Mouse (Mus musculus) kidney, embryonic 16.5 days (tissue): ENCODE results near the gene Pecam1. TPM values are rescaled to one million over a fixed set of nuclear protein-coding genes. Genes with fewer than 3 reads are reported as not detected.

Experiments used
- ATAC-seq: fragments of 200-750 bp; cut with Nextera tagmentation; 2 replicates; pipeline ENCODE4 v1.8.0; 2017; ENCODE audit warnings: moderate TSS enrichment; ENCODE audit not compliant: low FRiP score, low TSS enrichment
- H3K27ac ChIP-seq: fragments of 300-500 bp; sonication (generic); 2 replicates; pipeline ENCODE4 v1.5.1; 2014; ENCODE audit warnings: low read length
- H3K27me3 ChIP-seq: fragments of 300-500 bp; sonication (generic); 2 replicates; pipeline ENCODE4 v1.6.1; 2014; ENCODE audit warnings: low read length, control low read depth, mixed read lengths; ENCODE audit not compliant: insufficient read depth
- H3K36me3 ChIP-seq: fragments of 300-500 bp; sonication (generic); 2 replicates; pipeline ENCODE4 v1.6.1; 2014; ENCODE audit warnings: low read length, control low read depth, mixed read lengths; ENCODE audit not compliant: insufficient read depth
- H3K4me1 ChIP-seq: fragments of 300-500 bp; sonication (generic); 2 replicates; pipeline ENCODE4 v1.6.1; 2014; ENCODE audit warnings: low read length, control low read depth, mixed read lengths; ENCODE audit not compliant: insufficient read depth
- H3K4me2 ChIP-seq: fragments of 300-500 bp; sonication (generic); replicated peaks from 2 replicates; pipeline ENCODE4 v1.6.1; 2014; ENCODE audit warnings: low read depth, low read length
- H3K4me3 ChIP-seq: fragments of 300-500 bp; sonication (generic); 2 replicates; pipeline ENCODE4 v1.5.1; 2014; ENCODE audit warnings: mild to moderate bottlenecking, low read length
- H3K9ac ChIP-seq: fragments of 300-500 bp; sonication (generic); replicated peaks from 2 replicates; pipeline ENCODE4 v1.6.1; 2014; ENCODE audit warnings: low read length
- H3K9me3 ChIP-seq: fragments of 300-500 bp; sonication (generic); 2 replicates; pipeline ENCODE4 v1.6.1; 2016; ENCODE audit warnings: low read length, control low read depth
- WGBS: fragments of 180-500 bp; shearing (Covaris S2); extraction: QIAGEN DNeasy Blood & Tissue Kit; methylation state at CpG from one replicate; pipeline ENCODE4 v1.1.7; 2014; 5-methylcytosine and 5-hydroxymethylcytosine counted together
- microRNA-seq: library from miRNA; unstranded; fragments of <30 nt; microRNA quantifications from one replicate; pipeline ENCODE4, GENCODE M21; 2016
- polyA plus RNA-seq: library from polyadenylated mRNA; unstranded; fragments of >200 nt; fragmentation: Nextera tagmentation; extraction: Ambion mirVana; gene quantifications from 2 replicates; pipeline ENCODE4 v1.2.1, GENCODE M21; 2015

Gene Pecam1
- polyA plus RNA-seq, 1 experiment from 2014 or later: 74.9 TPM

DNA sequence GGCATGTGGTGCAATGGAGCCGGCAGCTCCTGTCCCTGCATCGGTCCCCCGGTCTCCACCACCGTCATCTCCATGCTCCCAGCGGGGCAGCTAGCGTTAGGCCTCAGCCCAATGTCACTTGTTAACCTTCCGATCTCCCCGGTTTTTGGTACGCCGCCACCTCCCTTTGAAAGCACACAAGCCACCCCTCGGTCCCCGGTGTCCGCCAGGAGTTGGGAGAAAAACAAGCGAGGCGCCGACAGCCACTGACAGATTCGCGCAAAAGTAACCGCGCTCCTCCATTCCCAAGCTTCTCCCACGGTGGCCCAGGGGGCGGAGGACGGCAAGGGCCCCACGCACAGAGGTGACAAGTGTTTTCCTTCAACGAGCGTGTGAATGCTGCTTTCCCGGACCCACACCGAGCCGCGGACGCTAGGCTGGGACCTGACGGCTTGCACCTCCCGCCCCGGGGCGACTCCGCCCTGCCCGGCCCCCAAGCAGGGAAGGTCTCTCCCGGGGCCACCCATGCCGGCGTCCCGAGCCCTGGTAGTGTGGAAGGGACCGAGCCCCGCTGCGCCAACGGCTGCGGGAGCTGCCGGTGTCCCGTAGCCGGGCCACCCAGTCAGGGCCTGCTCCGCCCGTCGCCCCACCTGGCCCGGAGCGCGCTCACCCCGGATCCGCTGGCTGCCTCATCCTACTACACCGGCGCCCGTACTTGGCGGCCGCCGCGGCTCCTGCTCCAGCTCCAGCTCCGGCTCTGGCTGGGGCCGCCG is 138.0 kb downstream of the Pecam1 start:
- Histone ChIP-seq H3K4me1 (peaks cover 8% of the 10 kb centered on the region; the same call in 1 of the 2 replicates), H3K9me3 (no peaks in the 10 kb centered on the region), H3K27me3 (no peaks in the 10 kb centered on the region), H3K27ac (peak overlapping the region; percentile 63), H3K4me2 (peak overlapping the region; percentile 79), H3K9ac (peak overlapping the region; percentile 76), H3K4me3 (peak overlapping the region; percentile 71), H3K36me3 (no peaks in the 10 kb centered on the region)
- under 1% methylated on average over 67 of the region's 67 CpGs for WGBS
- ATAC-seq: peak; percentile 74

GRCm38 (mm10) chr11:106609731-106610130 is 140.7 kb downstream of the Pecam1 start:
- no peak overlapping the region for H3K27ac ChIP-seq
- H3K9me3 ChIP-seq: no peaks in the 10 kb centered on the region
- no peaks in the 10 kb centered on the region for H3K27me3 ChIP-seq
- no peaks in the 10 kb centered on the region for H3K36me3 ChIP-seq
- H3K4me2 ChIP-seq: no peak overlapping the region
- no peak for ATAC-seq
- peaks cover 8% of the 10 kb centered on the region; the same call in 1 of the 2 replicates for H3K4me1 ChIP-seq
- no peak overlapping the region for H3K4me3 ChIP-seq
- 59% methylated on average over 8 of the region's 8 CpGs for WGBS
- no peak overlapping the region for H3K9ac ChIP-seq

- WGBS: 68% methylated on average over 6 of the region's 6 CpGs
These were observed 143.1 kb downstream of the Pecam1 start for GRCm38 (mm10) chr11:106607316-106607715.

DNA sequence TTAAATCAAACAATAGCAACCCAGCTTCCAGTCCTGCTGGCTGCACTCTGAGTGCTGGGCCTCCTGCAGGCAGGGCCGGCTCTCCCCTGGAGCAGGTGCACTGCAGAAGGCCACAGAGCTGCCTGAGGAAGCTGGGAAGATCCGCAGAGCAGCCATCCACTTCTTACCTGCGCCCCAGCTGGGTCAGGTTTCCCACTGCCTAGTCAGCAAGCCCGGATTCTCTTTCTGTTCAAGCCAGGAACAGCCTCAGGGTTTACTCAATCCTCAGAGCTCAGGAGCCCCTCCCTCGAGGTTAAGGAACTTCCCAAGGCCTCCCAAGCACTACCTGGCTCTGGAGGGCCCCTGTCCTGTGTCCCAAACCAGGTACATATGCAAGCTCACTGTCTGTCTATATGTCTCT is 144.4 kb downstream of the Pecam1 start:
- no peaks in the 10 kb centered on the region for H3K27me3 ChIP-seq
- no peaks in the 10 kb centered on the region for H3K36me3 ChIP-seq
- no peak overlapping the region for H3K4me2 ChIP-seq
- 46% methylated on average over 5 of the region's 5 CpGs for WGBS
- no peak overlapping the region for H3K27ac ChIP-seq
- ATAC-seq: no peak
- no peak overlapping the region for H3K4me3 ChIP-seq
- H3K4me1 ChIP-seq: 0 out of 2 replicates have a peak, but pooled peaks cover 7% of the 10 kb centered on the region
- H3K9ac ChIP-seq: peak overlapping the region; percentile 22; the same call in 1 of the 2 replicates
- no peaks in the 10 kb centered on the region for H3K9me3 ChIP-seq

More at GRCm38 (mm10) chr11:106607316-106607715, 143.1 kb downstream of the Pecam1 start:
- peaks cover 8% of the 10 kb centered on the region; the same call in 1 of the 2 replicates for H3K4me1 ChIP-seq
- H3K27me3 ChIP-seq: no peaks in the 10 kb centered on the region
- H3K9ac ChIP-seq: no peak overlapping the region
- no peaks in the 10 kb centered on the region for H3K9me3 ChIP-seq
- no peaks in the 10 kb centered on the region for H3K36me3 ChIP-seq
- no peak for ATAC-seq
- no peak overlapping the region for H3K27ac ChIP-seq
- no peak overlapping the region for H3K4me2 ChIP-seq
- no peak overlapping the region for H3K4me3 ChIP-seq

Small RNAs within 50 kb of the gene (microRNA-seq; reads per million reads assigned to microRNA genes)
- gene Gm25994: not detected
- gene Mir3064: 7.6 reads per million, percentile 26 among the genes with 10 or more reads in this experiment

Other genes starting within 250 kb of the Pecam1 start
- 9.6 and 10.3 TPM in 2 replicates for gene Tex2, start 137.2 kb downstream of the Pecam1 start, polyA plus RNA-seq
- 1.1 and 1.2 TPM in 2 replicates for gene Milr1, start 598 bp upstream of the Pecam1 start, polyA plus RNA-seq
- 9.7 and 10.6 TPM in 2 replicates for gene Polg2, start 28.9 kb upstream of the Pecam1 start, polyA plus RNA-seq
- 369 and 372 TPM in 2 replicates for gene Ddx5, start 38.6 kb upstream of the Pecam1 start, polyA plus RNA-seq
- gene Cep95, start 38.6 kb upstream of the Pecam1 start, polyA plus RNA-seq: 21.9 and 24.4 TPM in 2 replicates
- 11.9 and 13.7 TPM in 2 replicates for gene Smurf2, start 170.1 kb upstream of the Pecam1 start, polyA plus RNA-seq
- gene Kpna2, start 248.9 kb upstream of the Pecam1 start, polyA plus RNA-seq: 353 and 411 TPM in 2 replicates